Mouse (Mus musculus) heart, adult 2 months (tissue): ENCODE results near the gene Mettl16. TPM values are rescaled to one million over a fixed set of nuclear protein-coding genes. Genes with fewer than 3 reads are reported as not detected.

Experiments used
- DNase-seq, 2 experiments: peaks; one replicate each; pipeline ENCODE4 v3.0.0; 2021
- H3K27ac ChIP-seq: fragments of 200-600 bp; 2 replicates; pipeline ENCODE4 v1.8.1; 2022
- H3K27me3 ChIP-seq: fragments of 200-500 bp; 2 replicates; pipeline ENCODE4 v1.6.1; 2012; ENCODE audit warnings: mild to moderate bottlenecking, low read length, inconsistent platforms, mixed read lengths; ENCODE audit not compliant: control insufficient read depth, insufficient read depth
- H3K36me3 ChIP-seq: fragments of 200-500 bp; 2 replicates; pipeline ENCODE4 v1.6.1; 2012; ENCODE audit warnings: low read length, inconsistent platforms; ENCODE audit not compliant: control insufficient read depth, insufficient read depth
- H3K4me1 ChIP-seq: fragments of 200-500 bp; 2 replicates; pipeline ENCODE4 v1.6.1; 2011; ENCODE audit warnings: low read length; ENCODE audit not compliant: control insufficient read depth, insufficient read depth
- H3K4me3 ChIP-seq: fragments of 200-600 bp; 2 replicates; pipeline ENCODE4 v1.8.1; 2022
- H3K79me2 ChIP-seq: fragments of 200-500 bp; replicated peaks from 2 replicates; pipeline ENCODE4 v1.6.1; 2012; ENCODE audit warnings: mild to moderate bottlenecking, inconsistent platforms, low read length, moderate library complexity, mixed read lengths; ENCODE audit not compliant: control insufficient read depth, insufficient read depth
- H3K9ac ChIP-seq: fragments of 200-500 bp; 2 replicates; pipeline ENCODE4 v1.6.1; 2012; ENCODE audit warnings: low read depth, mild to moderate bottlenecking, control low read depth, inconsistent platforms, low read length, mixed read lengths
- CTCF ChIP-seq: fragments of 200-600 bp; IDR thresholded peaks from 2 replicates; pipeline ENCODE4 v1.8.1; 2022; ENCODE audit warnings: antibody characterized with exemption, mild to moderate bottlenecking, moderate library complexity
- EP300 ChIP-seq: fragments of 200-500 bp; IDR thresholded peaks from 2 replicates; pipeline ENCODE4 v1.6.1; 2011; ENCODE audit warnings: low read depth, low read length, control low read depth; ENCODE audit not compliant: insufficient read depth
- POLR2A ChIP-seq: fragments of 200-500 bp; IDR thresholded peaks from 2 replicates; pipeline ENCODE4 v1.6.1; 2011; ENCODE audit warnings: mild to moderate bottlenecking, low read depth, low read length, control low read depth; ENCODE audit not compliant: insufficient read depth
- WGBS: fragments of 180-500 bp; shearing (Covaris S2); methylation state at CpG from one replicate; pipeline ENCODE4 v1.1.7; 2018; 5-methylcytosine and 5-hydroxymethylcytosine counted together
- intact Hi-C: fragments of 180-260 bp; cut with DNase I; formaldehyde crosslinking; loops from one replicate; pipeline ENCODE4 v1.15.1; 2025
- polyA plus RNA-seq: library from polyadenylated mRNA; depleted of rRNA; stranded (reverse); fragments of >200 nt; gene quantifications from 2 replicates; pipeline ENCODE4 v1.2.3, GENCODE M21; 2012
- total RNA-seq, 2 experiments: library from RNA; stranded (reverse); gene quantifications; 2 replicates each; pipeline ENCODE4 v1.2.3; 2021

Mettl16 gene
- total and polyA plus RNA-seq, 3 experiments, result 2.8 to 17.8 (median 16.3) TPM

- no peak for TF ChIP-seq EP300
- TF ChIP-seq CTCF, result no peak
- TF ChIP-seq POLR2A, result no peak
- Histone ChIP-seq H3K27me3 (no peaks in the 10 kb centered on the region), H3K36me3 (no peaks in the 10 kb centered on the region), H3K9ac (no peak overlapping the region), H3K4me3 (no peak overlapping the region), H3K79me2 (no peaks in the 10 kb centered on the region), H3K27ac (no peak overlapping the region), H3K4me1 (peaks cover 7% of the 10 kb centered on the region)
- DNase-seq, result no peak
- WGBS, result 74% methylated on average over 9 of the region's 9 CpGs
- intact Hi-C loops, result no loop called here
These were observed 93.8 kb downstream of the Mettl16 start for GRCm38 (mm10) chr11:74864421-74864820.

GRCm38 (mm10) chr11:74865252-74865651, 94.6 kb downstream of the Mettl16 start:
- intact Hi-C loops, result no loop called here
- Histone ChIP-seq H3K36me3 (no peaks in the 10 kb centered on the region), H3K27ac (no peak overlapping the region), H3K4me3 (no peak overlapping the region), H3K9ac (no peak overlapping the region), H3K79me2 (no peaks in the 10 kb centered on the region), H3K27me3 (no peaks in the 10 kb centered on the region), H3K4me1 (peaks cover 7% of the 10 kb centered on the region)
- no peak for DNase-seq
- 87% methylated on average over 9 of the region's 9 CpGs for WGBS
- no peak for TF ChIP-seq POLR2A
- no peak for TF ChIP-seq CTCF
- TF ChIP-seq EP300, result no peak

GRCm38 (mm10) chr11:74866640-74867039, 96.0 kb downstream of the Mettl16 start:
- Histone ChIP-seq H3K4me3 (no peak overlapping the region), H3K27ac (peak overlapping the region; percentile 62), H3K36me3 (no peaks in the 10 kb centered on the region), H3K4me1 (peaks cover 6% of the 10 kb centered on the region), H3K9ac (no peak overlapping the region), H3K79me2 (no peaks in the 10 kb centered on the region), H3K27me3 (no peaks in the 10 kb centered on the region)
- DNase-seq, result peak; percentile 78 to 89
- intact Hi-C loops, result no loop called here
- TF ChIP-seq POLR2A, result no peak
- TF ChIP-seq CTCF, result 0 out of 2 replicates have a peak, but pooled peaks have one; percentile 3
- peak; percentile 89 for TF ChIP-seq EP300
- 38% methylated on average over 4 of the region's 4 CpGs for WGBS

GRCm38 (mm10) chr11:74867181-74867580, 96.6 kb downstream of the Mettl16 start:
- WGBS, result 57% methylated on average over 2 of the region's 2 CpGs
- H3K27me3 ChIP-seq, result no peaks in the 10 kb centered on the region
- H3K36me3 ChIP-seq, result no peaks in the 10 kb centered on the region
- peak; percentile 73 to 89 for DNase-seq
- no peak overlapping the region for H3K4me3 ChIP-seq
- peak overlapping the region; percentile 62 for H3K27ac ChIP-seq
- H3K9ac ChIP-seq, result no peak overlapping the region
- TF ChIP-seq POLR2A, result no peak
- peak; percentile 63; the same call in 1 of the 2 replicates for TF ChIP-seq EP300
- intact Hi-C loops, result no loop called here
- H3K79me2 ChIP-seq, result no peaks in the 10 kb centered on the region
- H3K4me1 ChIP-seq, result peaks cover 6% of the 10 kb centered on the region

- no peaks in the 10 kb centered on the region for H3K36me3 ChIP-seq
- H3K79me2 ChIP-seq, result no peaks in the 10 kb centered on the region
- 81% methylated on average over 13 of the region's 13 CpGs for WGBS
- no peaks in the 10 kb centered on the region for H3K27me3 ChIP-seq
- H3K4me3 ChIP-seq, result no peak overlapping the region
- H3K9ac ChIP-seq, result no peak overlapping the region
- TF ChIP-seq POLR2A (no peak), CTCF (no peak), EP300 (no peak)
- H3K27ac ChIP-seq, result no peak overlapping the region
- no peak for DNase-seq
- peaks cover 6% of the 10 kb centered on the region for H3K4me1 ChIP-seq
- intact Hi-C loops, result no loop called here
These were observed 97.6 kb downstream of the Mettl16 start for GRCm38 (mm10) chr11:74868046-74868760.

- peaks cover 6% of the 10 kb centered on the region for H3K4me1 ChIP-seq
- no peak overlapping the region for H3K27ac ChIP-seq
- intact Hi-C loops, result no loop called here
- H3K4me3 ChIP-seq, result no peak overlapping the region
- no peak for DNase-seq
- no peaks in the 10 kb centered on the region for H3K79me2 ChIP-seq
- H3K27me3 ChIP-seq, result no peaks in the 10 kb centered on the region
- no peaks in the 10 kb centered on the region for H3K36me3 ChIP-seq
- 90% methylated on average over 6 of the region's 6 CpGs for WGBS
- TF ChIP-seq CTCF (no peak), POLR2A (no peak), EP300 (no peak)
- H3K9ac ChIP-seq, result no peak overlapping the region
These were observed 99.0 kb downstream of the Mettl16 start for GRCm38 (mm10) chr11:74869603-74870002.
